Mouse (Mus musculus): ENCODE data around the gene Lasp1. TPM values are rescaled to one million over a fixed set of nuclear protein-coding genes. Genes with fewer than 3 reads are reported as not detected.
A peak's percentile ranks its signal among the peaks of the same experiment; 100 is the strongest.

Gene Lasp1
- polyA plus RNA-seq, 1 experiment: 201 TPM

GRCm38 (mm10) chr11:97793165-97793564, 5.6 kb upstream of the Lasp1 start:
- Histone ChIP-seq H3K4me1 (ENCODE audit: control insufficient read depth, insufficient read depth, low read length) (peaks cover 2% of the 10 kb centered on the region; the same call in 1 of the 2 replicates), H3K27ac (ENCODE audit: insufficient read depth, low read depth, low read length) (no peak overlapping the region), H3K4me3 (ENCODE audit: insufficient read depth, low read length) (no peak overlapping the region)
- TF ChIP-seq CTCF (IDR thresholded peaks at IDR 0.05; ENCODE audit: low read depth, low read length): no peak
- no peak for TF ChIP-seq POLR2A (IDR thresholded peaks at IDR 0.05; ENCODE audit: borderline replicate concordance, low read depth, low read length)

GRCm38 (mm10) chr11:97796910-97797309, 1.9 kb upstream of the Lasp1 start:
- TF ChIP-seq CTCF (IDR thresholded peaks at IDR 0.05; ENCODE audit: low read depth, low read length) (no peak), POLR2A (IDR thresholded peaks at IDR 0.05; ENCODE audit: borderline replicate concordance, low read depth, low read length) (no peak)
- H3K27ac ChIP-seq (ENCODE audit: insufficient read depth, low read depth, low read length): no peak overlapping the region
- peaks cover 10% of the 10 kb centered on the region for H3K4me1 ChIP-seq (ENCODE audit: control insufficient read depth, insufficient read depth, low read length)
- no peak overlapping the region for H3K4me3 ChIP-seq (ENCODE audit: insufficient read depth, low read length)

- H3K4me3 ChIP-seq (ENCODE audit: insufficient read depth, low read length): no peak overlapping the region
- TF ChIP-seq CTCF (IDR thresholded peaks at IDR 0.05; ENCODE audit: low read depth, low read length) (no peak), POLR2A (IDR thresholded peaks at IDR 0.05; ENCODE audit: borderline replicate concordance, low read depth, low read length) (no peak)
- H3K4me1 ChIP-seq (ENCODE audit: control insufficient read depth, insufficient read depth, low read length): peaks cover 17% of the 10 kb centered on the region
- no peak overlapping the region for H3K27ac ChIP-seq (ENCODE audit: insufficient read depth, low read depth, low read length)
Observed at GRCm38 (mm10) chr11:97797369-97798082, 1.3 kb upstream of the Lasp1 start.

- peaks cover 17% of the 10 kb centered on the region for H3K4me1 ChIP-seq (ENCODE audit: control insufficient read depth, insufficient read depth, low read length)
- TF ChIP-seq POLR2A (IDR thresholded peaks at IDR 0.05; ENCODE audit: borderline replicate concordance, low read depth, low read length): no peak
- no peak for TF ChIP-seq CTCF (IDR thresholded peaks at IDR 0.05; ENCODE audit: low read depth, low read length)
- no peak overlapping the region for H3K27ac ChIP-seq (ENCODE audit: insufficient read depth, low read depth, low read length)
- no peak overlapping the region for H3K4me3 ChIP-seq (ENCODE audit: insufficient read depth, low read length)
Observed at GRCm38 (mm10) chr11:97798083-97798435, 741 bp upstream of the Lasp1 start.

GRCm38 (mm10) chr11:97799146-97799993, 570 bp downstream of the Lasp1 start:
- TF ChIP-seq CTCF (IDR thresholded peaks at IDR 0.05; ENCODE audit: low read depth, low read length): no peak
- TF ChIP-seq POLR2A (IDR thresholded peaks at IDR 0.05; ENCODE audit: borderline replicate concordance, low read depth, low read length): peak; percentile 55; the same call in 1 of the 2 replicates
- peak overlapping the region; percentile 93 for H3K4me3 ChIP-seq (ENCODE audit: insufficient read depth, low read length)
- H3K27ac ChIP-seq (ENCODE audit: insufficient read depth, low read depth, low read length): peak overlapping the region; percentile 91
- H3K4me1 ChIP-seq (ENCODE audit: control insufficient read depth, insufficient read depth, low read length): peaks cover 24% of the 10 kb centered on the region

GRCm38 (mm10) chr11:97799994-97800690, 1.3 kb downstream of the Lasp1 start:
- peak overlapping the region; percentile 91 for H3K27ac ChIP-seq (ENCODE audit: insufficient read depth, low read depth, low read length)
- H3K4me1 ChIP-seq (ENCODE audit: control insufficient read depth, insufficient read depth, low read length): peaks cover 31% of the 10 kb centered on the region
- H3K4me3 ChIP-seq (ENCODE audit: insufficient read depth, low read length): peak overlapping the region; percentile 93
- no peak for TF ChIP-seq POLR2A (IDR thresholded peaks at IDR 0.05; ENCODE audit: borderline replicate concordance, low read depth, low read length)
- TF ChIP-seq CTCF (IDR thresholded peaks at IDR 0.05; ENCODE audit: low read depth, low read length): no peak

- Histone ChIP-seq H3K4me1 (ENCODE audit: control insufficient read depth, insufficient read depth, low read length) (peaks cover 37% of the 10 kb centered on the region), H3K27ac (ENCODE audit: insufficient read depth, low read depth, low read length) (peak overlapping the region; percentile 91), H3K4me3 (ENCODE audit: insufficient read depth, low read length) (peak overlapping the region; percentile 93)
- TF ChIP-seq POLR2A (IDR thresholded peaks at IDR 0.05; ENCODE audit: borderline replicate concordance, low read depth, low read length): no peak
- TF ChIP-seq CTCF (IDR thresholded peaks at IDR 0.05; ENCODE audit: low read depth, low read length): no peak
Observed at GRCm38 (mm10) chr11:97800691-97801408, 2.0 kb downstream of the Lasp1 start.

- TF ChIP-seq CTCF (IDR thresholded peaks at IDR 0.05; ENCODE audit: low read depth, low read length): peak; percentile 40
- TF ChIP-seq POLR2A (IDR thresholded peaks at IDR 0.05; ENCODE audit: borderline replicate concordance, low read depth, low read length): no peak
- Histone ChIP-seq H3K4me3 (ENCODE audit: insufficient read depth, low read length) (peak overlapping the region; percentile 93), H3K27ac (ENCODE audit: insufficient read depth, low read depth, low read length) (peak overlapping the region; percentile 91), H3K4me1 (ENCODE audit: control insufficient read depth, insufficient read depth, low read length) (peaks cover 43% of the 10 kb centered on the region)
Observed at GRCm38 (mm10) chr11:97801409-97802193, 2.8 kb downstream of the Lasp1 start.

Data from bone marrow macrophage, adult 2 months (primary cell).